Comparison of ENCODE assay signal across 8 mouse cellular contexts in the genomic region with DNA sequence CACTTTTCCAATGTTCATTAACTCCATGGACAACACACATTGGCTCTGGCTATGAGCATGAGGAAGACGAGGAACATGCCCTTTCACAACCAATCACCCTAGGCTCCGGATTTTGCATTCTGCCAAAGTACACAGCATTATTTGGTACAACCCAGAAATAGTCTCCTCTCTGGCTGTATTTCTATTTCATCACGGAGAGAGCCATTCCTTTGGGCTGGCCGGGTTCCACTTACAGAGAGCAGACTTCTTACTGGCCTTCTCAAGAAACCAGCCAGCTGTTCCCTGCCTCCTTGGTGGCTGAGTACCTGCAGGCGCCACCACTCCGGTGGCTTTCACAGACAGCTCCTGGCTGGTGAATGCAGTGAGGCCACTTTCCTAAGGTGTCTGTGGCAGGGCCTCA. TPM values are rescaled to one million over a fixed set of nuclear protein-coding genes. Genes with fewer than 3 reads are reported as not detected.
A peak's percentile ranks its signal among the peaks of the same experiment; 100 is the strongest.
DNase-seq lines count a peak whose midpoint lies in the region; ATAC-seq lines count a peak whose summit lies in the region.

Gene Slc16a11, plus strand, starts transcription at position 330 of the 400 bp plus-strand sequence.

- H3K4me3 ChIP-seq in embryonic facial prominence, embryonic 12.5 days = no peak within 1 kb of the TSS
- no peak within 1 kb of the TSS; the same call in 1 of the 2 replicates for H3K4me3 ChIP-seq in kidney, embryonic 16.5 days (ENCODE audit: low read length)
- H3K4me3 ChIP-seq in midbrain, embryonic 12.5 days = peak within 1 kb of the TSS; percentile 33; the same call in 1 of the 2 replicates

- WGBS in embryonic facial prominence, embryonic 12.5 days = 54% methylated on average over 6 of the region's 6 CpGs
- 56% methylated on average over 6 of the region's 6 CpGs for WGBS in kidney, embryonic 16.5 days
- WGBS in midbrain, embryonic 12.5 days = 74% methylated on average over 6 of the region's 6 CpGs

- no peak within 1 kb of the TSS for H3K27ac ChIP-seq in embryonic facial prominence, embryonic 12.5 days
- peak within 1 kb of the TSS; percentile 36; the same call in 1 of the 2 replicates for H3K27ac ChIP-seq in kidney, embryonic 16.5 days (ENCODE audit: low read length)
- no peak within 1 kb of the TSS for H3K27ac ChIP-seq in midbrain, embryonic 12.5 days (replicated peaks)

- H3K4me2 ChIP-seq in embryonic facial prominence, embryonic 12.5 days (replicated peaks) = peak within 1 kb of the TSS; percentile 58
- H3K4me2 ChIP-seq in kidney, embryonic 16.5 days (replicated peaks; ENCODE audit: low read depth, low read length) = peak within 1 kb of the TSS; percentile 63
- peak within 1 kb of the TSS; percentile 59 for H3K4me2 ChIP-seq in midbrain, embryonic 12.5 days (replicated peaks)

- no peak for ATAC-seq in embryonic facial prominence, embryonic 12.5 days (ENCODE audit: insufficient number of reproducible peaks, insufficient read depth, low FRiP score, low TSS enrichment)
- ATAC-seq in kidney, embryonic 16.5 days (ENCODE audit: low FRiP score, low TSS enrichment) = no peak
- no peak for ATAC-seq in midbrain, embryonic 12.5 days (ENCODE audit: low FRiP score, low read depth)
- ATAC-seq in frontal cortex, adult (ENCODE audit: low TSS enrichment) = no peak

- no peak within 1 kb of the TSS for H3K9ac ChIP-seq in embryonic facial prominence, embryonic 12.5 days
- peak within 1 kb of the TSS; percentile 56; the same call in 1 of the 2 replicates for H3K9ac ChIP-seq in kidney, embryonic 16.5 days (replicated peaks; ENCODE audit: low read length)
- no peak within 1 kb of the TSS; the same call in 1 of the 2 replicates for H3K9ac ChIP-seq in midbrain, embryonic 12.5 days (replicated peaks)

- peaks cover 56% of the 10 kb centered on the region for H3K27me3 ChIP-seq in embryonic facial prominence, embryonic 12.5 days
- H3K27me3 ChIP-seq in kidney, embryonic 16.5 days (ENCODE audit: insufficient read depth, low read length) = peaks cover 41% of the 10 kb centered on the region
- peaks cover 61% of the 10 kb centered on the region for H3K27me3 ChIP-seq in midbrain, embryonic 12.5 days

- DNase-seq in kidney, adult 8-10 months = peak; percentile 28 to 38
- DNase-seq in kidney, postnatal 14 days = no peak
- DNase-seq in thymus, postnatal 14 days = no peak
- no peak for DNase-seq in adrenal gland, postnatal 25 days

- peaks cover 6% of the 10 kb centered on the region; the same call in 1 of the 2 replicates for H3K36me3 ChIP-seq in embryonic facial prominence, embryonic 12.5 days
- H3K36me3 ChIP-seq in kidney, embryonic 16.5 days (ENCODE audit: insufficient read depth, low read length) = no peaks in the 10 kb centered on the region
- H3K36me3 ChIP-seq in midbrain, embryonic 12.5 days = peaks cover 10% of the 10 kb centered on the region

- peaks cover 21% of the 10 kb centered on the region for H3K4me1 ChIP-seq in embryonic facial prominence, embryonic 12.5 days
- H3K4me1 ChIP-seq in kidney, embryonic 16.5 days (ENCODE audit: insufficient read depth, low read length) = peaks cover 20% of the 10 kb centered on the region
- peaks cover 26% of the 10 kb centered on the region for H3K4me1 ChIP-seq in midbrain, embryonic 12.5 days

- no peaks in the 10 kb centered on the region for H3K9me3 ChIP-seq in embryonic facial prominence, embryonic 12.5 days
- no peaks in the 10 kb centered on the region for H3K9me3 ChIP-seq in kidney, embryonic 16.5 days (ENCODE audit: low read length)
- H3K9me3 ChIP-seq in midbrain, embryonic 12.5 days = no peaks in the 10 kb centered on the region

RNA-seq across cellular contexts. Expression of gene Slc16a11, which starts in this region (rescaled TPM):
- polyA plus RNA-seq in embryonic facial prominence, embryonic 12.5 days (2016; fragmentation: Nextera tagmentation; extraction: Ambion mirVana) = 1.5 and 2.0 TPM in 2 replicates
- 5.2 and 5.5 TPM in 2 replicates for polyA plus RNA-seq in kidney, embryonic 16.5 days (2015; fragmentation: Nextera tagmentation; extraction: Ambion mirVana)
- 1.9 and 2.8 TPM in 2 replicates for polyA plus RNA-seq in midbrain, embryonic 12.5 days (2016; fragmentation: Nextera tagmentation; extraction: Ambion mirVana)
- 2.4 TPM in 1 of 2 replicates, not detected in the other for total RNA-seq in adrenal gland, postnatal 25 days (2021)

Comparison
In these comparisons a context has a peak if more than half of its experiments do, and no peak if none do; other contexts are left out.
1. DNase-seq: peak in kidney, adult 8-10 months (2 of 2); none in kidney, postnatal 14 days (single experiment), thymus, postnatal 14 days (single experiment) and adrenal gland, postnatal 25 days (single experiment).
2. Peak in every context shown above with its lines, with median percentiles within 50 percentile points of each other: H3K4me2 ChIP-seq.